Mouse (Mus musculus): ENCODE measurements at regions not wholly inside any gene's neighbourhood (a gene's known extent, or its start where the extent isn't known, plus 50 kb on each side); places are given as distances from the start of the nearest gene placed in this dataset.

DNA sequence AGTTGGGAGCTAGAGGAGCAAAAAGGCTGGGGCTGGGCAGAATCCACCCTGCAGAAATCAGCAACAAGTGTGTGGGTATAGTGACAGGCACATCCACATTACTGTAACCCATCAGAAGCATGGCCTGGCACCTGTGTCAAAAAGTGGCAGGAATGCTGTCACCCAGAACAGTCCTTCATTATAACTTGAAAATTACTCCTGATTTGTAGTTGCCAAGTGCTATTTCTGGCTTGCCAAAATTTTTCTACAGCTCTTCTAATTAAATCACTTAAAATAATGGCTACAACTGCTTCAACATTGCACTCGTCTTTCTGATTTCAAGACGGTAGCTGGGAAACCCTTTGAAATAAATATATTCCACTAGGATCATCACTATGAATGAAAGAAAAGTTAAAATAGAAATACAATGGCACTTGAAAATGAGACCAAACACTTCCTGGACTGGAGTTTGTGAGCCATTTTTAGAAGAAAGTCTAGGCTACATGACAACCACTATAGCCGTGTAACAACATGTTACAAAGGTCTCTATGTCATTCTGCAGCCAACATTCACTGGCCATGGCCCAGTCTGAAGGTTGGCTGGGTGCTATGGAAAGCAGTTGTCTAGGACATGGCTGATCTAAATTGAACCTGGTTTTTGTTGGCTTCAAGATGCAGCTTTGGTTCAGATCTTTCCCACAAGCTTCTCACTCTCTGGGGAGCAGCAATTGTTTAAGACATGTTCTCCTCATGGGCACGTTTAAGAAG is 190.6 kb upstream of the Tapt1 start:
- DNase-seq (ENCODE audit: low read depth, low spot score) = no peak

DNA sequence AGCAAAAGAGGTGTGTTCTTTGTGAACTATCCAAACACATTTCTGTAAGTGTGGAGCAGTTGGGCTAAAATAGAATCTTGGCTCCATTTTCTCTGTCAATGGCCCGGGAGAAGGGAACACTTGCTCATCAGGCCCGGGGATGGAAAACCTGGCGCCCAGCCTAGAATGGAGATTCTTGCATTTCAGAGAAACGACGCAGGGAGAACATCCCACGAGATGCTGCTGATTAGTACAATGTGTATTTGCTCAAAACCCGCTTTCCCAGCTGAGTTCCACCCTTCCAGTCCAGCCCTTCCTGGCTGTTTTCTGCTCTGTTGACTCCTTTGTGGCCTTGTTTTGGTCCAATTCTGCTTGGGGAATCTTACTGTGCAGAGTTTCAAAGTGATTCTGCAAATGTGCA is 188.0 kb upstream of the Tapt1 start:
- DNase-seq (ENCODE audit: low read depth, low spot score) = peak; percentile 14

DNA sequence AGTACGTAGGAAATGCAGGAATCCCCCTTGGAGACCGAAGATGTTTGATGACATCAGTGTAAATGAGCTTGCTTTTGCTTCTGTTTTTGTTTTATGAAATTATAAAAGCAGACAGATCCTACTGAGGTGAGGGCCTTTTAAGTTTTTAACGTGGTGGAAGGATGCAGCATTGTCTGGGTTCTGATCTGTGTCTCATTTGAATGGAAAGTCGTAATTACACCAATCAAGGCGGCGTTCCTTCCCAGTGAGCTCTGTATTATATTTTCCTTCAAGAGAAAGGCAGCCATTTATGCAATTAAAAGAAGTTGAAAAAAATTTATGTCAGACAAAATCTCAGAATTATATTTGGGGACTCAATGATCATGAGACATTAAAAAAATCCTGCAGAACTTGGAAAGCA is 176.9 kb upstream of the Tapt1 start:
- no peak for DNase-seq (ENCODE audit: low read depth, low spot score)

DNA sequence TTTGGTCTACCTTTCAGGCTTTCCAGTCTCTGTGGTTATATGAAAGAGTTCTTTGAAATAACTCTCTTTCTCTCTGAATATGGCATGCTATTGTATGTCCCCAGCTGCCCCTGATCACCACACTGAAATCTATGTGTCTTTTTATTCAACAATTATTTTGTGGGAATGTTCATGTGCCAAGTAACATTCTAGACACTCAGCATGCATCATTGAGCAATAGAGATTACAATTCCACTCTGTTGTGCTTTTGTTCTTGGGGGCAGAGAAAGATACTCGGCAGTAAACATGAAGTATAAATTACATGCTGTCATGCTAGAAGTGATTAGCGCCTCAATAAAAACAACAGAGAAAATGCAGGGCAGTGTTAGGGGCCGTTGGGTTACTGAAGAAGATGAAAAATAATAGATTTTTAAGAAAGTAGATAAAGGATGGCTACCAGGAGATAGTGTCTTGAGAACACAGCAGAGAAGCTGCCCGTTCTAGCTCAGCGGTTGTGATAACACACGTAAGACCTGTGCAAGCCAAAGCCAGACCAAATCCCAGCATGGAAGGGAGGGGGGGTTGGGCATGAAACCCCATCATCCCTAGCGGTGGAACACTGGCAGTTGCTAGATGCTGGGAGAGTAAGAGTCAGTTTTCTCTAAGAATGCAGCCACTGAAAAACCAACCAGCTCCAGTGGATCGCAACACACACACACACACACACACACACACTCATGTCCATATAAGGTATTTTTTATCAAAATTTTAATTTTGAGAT is 174.3 kb upstream of the Tapt1 start:
- DNase-seq (ENCODE audit: low read depth, low spot score) = no peak

DNA sequence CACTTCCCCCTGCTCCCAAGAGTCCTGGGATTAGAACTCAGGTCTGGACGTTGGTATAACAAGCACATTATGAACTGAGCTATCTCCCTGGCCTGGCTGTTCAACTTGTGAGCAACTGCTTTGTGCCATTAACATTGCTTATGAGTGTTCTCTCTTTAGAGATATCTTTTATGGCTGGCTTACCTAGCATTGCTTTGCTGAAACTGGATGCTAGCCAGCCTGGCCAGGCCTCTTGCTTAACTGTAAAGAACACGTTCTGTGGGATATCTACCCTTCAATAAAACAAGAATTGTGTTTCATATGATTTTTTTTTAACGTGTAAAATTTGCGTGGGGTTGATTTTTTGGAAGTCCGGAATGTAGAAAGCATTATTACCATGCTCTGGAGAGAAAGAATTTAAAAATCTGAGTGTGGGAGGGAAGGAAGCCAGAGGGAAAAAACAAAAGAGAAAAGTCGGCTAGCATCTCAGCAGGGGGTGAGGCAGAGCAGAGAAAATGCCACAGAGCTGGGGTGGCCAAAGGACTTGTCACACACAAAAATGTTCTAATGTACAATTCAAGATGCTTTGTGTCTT is 160.9 kb upstream of the Tapt1 start:
- DNase-seq (ENCODE audit: low read depth, low spot score) = no peak

DNA sequence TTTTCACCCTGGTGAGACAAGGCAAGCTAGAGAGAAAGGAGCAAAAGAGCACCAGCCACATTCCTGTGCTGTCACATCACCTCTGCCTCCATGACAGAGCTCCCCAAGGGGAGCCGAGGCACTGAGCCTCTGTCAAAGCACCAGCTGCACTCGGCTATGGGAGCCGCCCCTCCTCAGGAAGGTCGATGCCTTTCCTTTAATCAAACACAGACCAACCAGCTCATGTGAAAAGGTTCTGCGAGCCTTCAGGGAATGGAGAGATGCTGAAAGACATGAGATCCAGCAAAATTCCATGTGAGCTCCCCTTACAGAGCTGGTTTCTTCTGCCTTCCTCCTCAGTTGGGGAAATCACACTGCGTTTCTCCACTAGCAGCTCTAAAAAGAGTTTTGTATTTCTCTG is 159.8 kb upstream of the Tapt1 start:
- no peak for DNase-seq (ENCODE audit: low read depth, low spot score)

DNA sequence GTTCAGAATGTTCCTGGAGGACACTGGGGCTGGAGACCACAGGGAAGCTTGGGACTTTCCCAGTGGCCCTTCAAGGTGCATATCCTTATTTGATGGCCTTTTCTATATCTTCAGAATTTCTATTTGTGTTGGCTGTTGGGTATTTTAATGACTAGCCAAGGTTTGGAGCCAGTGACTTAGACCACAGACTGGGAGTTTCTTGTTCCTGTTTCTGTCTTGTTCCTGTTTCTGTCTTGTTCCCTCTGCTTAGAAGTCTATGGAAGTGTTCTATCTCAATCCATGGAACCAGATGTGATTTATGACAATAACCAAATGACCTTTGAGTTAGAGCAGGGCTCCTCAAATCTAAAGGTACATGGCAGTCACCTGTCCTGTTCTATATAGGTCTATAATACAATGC is 156.6 kb upstream of the Tapt1 start:
- no peak for DNase-seq (ENCODE audit: low read depth, low spot score)

DNA sequence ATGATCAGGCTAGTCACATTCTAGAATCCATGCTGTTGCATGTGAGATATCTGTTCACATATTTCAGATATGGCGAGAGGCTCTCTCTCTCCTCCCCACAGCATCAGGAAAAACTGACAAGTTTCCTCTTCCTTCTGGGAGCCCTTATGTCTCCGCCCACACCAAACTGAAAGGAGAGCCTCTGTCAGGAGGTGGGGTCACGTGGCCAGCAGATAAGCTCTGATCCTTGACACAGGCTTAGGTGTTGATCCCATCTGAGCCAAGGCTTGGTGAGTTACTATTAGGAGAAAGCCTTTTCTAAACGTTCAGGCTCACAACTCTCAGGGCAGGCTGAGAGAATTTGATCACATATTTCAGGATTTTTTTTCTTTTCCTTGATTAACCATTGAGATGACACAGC is 143.6 kb upstream of the Tapt1 start:
- no peak for DNase-seq (ENCODE audit: low read depth, low spot score)

DNA sequence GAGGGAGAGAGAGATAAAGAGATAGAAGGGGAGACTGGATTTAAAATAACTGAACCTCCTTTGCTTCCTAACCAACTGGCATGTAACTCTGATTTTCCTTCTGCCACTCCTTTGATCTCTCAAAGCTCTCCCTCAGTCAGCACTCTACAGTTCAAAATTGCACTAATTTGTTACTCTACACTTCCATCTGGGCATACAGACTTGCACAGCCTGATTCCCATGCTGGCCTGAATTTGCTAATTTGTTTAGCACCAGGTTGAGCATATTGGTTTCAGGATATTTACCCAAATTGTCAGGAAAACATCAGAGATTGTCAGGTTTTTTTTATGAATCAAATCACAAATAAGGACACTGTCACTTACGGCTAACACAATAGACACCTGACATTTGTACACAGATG is 125.9 kb upstream of the Tapt1 start:
- DNase-seq (ENCODE audit: low read depth, low spot score) = no peak

DNA sequence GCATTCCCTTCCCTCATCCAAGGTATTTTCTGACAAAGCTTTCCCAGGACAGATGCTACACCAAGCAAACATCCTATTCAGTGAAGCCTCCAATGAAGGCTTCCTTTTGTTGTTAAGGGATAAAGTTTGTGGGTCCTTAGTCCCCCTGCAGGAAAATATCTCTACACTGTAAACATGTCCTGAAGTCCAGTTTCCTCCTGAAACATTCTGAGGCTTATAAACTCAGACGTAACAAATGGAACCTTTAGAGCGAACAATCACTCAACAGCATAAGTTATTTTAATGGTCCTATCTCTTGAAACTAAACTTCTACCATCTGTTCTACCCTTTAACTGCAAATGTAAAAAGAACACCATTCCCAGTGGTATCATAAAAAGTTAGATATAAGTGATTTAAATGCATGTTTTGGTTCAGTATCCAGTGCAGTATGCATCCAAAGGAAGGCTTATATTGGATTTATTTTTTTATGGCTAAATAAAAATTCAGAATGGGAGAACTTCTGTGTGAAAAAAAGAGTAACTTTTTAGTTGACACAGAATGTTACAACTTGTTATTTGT is 115.1 kb upstream of the Tapt1 start:
- DNase-seq (ENCODE audit: low read depth, low spot score) = no peak

DNA sequence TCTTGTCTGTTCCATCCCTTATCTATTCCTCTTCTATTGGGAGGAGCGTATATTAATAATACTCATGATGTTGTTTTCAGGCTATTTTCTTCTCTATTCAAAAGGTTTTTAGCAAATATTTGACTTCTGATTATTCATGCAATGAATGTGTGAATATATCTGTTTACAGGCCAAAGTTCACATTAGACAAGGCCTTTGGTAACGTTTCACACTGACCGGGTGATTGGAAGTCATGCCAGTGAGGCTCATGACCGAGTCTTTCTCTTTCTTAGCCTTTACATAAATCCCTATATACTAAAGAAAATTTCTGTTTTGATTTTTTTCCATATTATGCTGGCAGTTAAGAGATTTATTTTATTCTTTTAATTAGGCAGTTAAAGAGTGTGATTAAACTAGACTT is 112.2 kb upstream of the Tapt1 start:
- no peak for DNase-seq (ENCODE audit: low read depth, low spot score)

DNA sequence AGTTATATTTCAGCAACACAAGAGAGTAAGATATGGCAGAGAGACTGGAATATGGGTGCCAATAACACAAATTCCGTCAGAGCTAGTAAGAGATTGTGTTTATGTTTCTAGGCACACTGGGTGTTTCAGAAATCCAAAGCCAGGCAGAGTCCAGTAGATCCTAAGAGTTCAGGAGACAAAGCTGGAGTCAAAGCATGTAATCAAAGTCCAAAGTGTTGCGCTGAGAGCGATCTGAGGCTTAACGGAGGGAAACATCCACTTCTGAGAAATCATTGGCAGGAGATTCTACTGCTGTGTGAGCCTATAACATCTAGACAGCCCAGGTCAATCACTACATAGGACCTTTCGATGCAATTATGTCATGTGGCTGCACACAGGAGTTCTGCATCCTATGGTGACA is 109.3 kb upstream of the Tapt1 start:
- no peak for DNase-seq (ENCODE audit: low read depth, low spot score)

DNA sequence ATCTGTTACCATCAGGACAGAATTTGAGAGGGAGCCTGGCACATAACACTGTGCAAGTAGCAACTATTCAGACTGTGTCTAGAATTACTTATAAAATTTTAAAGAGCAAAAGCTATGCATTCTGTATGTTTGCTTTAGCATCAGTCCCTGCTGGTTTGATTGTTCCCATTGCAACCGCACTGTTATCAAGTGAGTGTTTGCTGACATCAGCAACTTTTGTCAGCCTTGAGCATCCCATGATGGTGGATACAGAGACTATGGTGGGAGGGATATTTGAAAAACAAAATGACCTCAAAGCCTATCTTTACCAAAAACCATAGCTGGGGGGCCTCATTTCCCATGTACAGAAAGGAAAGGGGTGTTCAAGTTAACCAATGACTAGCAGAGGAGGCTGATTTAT is 93.2 kb upstream of the Tapt1 start:
- DNase-seq (ENCODE audit: low read depth, low spot score) = no peak

DNA sequence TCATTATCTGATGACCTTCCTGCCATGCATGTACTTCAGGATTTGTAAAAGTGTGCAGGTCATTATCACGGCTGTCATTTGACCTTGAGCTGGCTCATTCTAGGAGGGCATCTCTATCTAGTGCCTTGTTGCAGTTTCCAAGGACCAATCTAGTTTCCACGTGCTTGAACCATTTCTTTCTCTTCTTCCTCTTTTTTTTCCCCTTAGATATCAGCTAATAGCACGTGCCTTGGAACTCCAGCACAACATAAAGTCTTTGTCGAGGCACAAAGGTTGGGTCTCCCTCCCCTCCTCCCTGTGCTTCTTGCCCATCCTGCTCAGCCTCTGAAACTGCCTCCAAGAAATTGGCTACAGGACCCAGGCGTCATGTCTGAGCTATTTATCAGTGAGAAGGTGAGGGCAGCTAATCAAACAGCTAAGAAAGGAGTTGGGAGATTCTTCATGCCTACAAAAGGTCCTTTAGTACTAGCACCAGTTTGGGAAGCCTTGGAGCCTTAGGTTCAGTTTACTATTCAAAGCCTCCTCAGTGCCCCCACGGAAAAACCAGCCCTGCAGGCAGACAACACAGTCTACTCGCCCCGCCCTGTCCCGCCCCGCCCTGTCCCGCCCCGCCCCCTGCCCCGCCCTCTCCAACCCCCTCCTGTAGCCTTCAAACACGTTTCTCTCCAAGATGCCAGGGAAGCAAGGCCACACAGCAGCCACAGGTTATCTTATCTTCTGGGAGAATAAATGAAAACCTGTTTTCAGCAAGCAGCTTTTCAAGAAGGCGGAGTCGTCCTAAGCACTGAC is 80.5 kb upstream of the Tapt1 start:
- no peak for DNase-seq (ENCODE audit: low read depth, low spot score)

DNA sequence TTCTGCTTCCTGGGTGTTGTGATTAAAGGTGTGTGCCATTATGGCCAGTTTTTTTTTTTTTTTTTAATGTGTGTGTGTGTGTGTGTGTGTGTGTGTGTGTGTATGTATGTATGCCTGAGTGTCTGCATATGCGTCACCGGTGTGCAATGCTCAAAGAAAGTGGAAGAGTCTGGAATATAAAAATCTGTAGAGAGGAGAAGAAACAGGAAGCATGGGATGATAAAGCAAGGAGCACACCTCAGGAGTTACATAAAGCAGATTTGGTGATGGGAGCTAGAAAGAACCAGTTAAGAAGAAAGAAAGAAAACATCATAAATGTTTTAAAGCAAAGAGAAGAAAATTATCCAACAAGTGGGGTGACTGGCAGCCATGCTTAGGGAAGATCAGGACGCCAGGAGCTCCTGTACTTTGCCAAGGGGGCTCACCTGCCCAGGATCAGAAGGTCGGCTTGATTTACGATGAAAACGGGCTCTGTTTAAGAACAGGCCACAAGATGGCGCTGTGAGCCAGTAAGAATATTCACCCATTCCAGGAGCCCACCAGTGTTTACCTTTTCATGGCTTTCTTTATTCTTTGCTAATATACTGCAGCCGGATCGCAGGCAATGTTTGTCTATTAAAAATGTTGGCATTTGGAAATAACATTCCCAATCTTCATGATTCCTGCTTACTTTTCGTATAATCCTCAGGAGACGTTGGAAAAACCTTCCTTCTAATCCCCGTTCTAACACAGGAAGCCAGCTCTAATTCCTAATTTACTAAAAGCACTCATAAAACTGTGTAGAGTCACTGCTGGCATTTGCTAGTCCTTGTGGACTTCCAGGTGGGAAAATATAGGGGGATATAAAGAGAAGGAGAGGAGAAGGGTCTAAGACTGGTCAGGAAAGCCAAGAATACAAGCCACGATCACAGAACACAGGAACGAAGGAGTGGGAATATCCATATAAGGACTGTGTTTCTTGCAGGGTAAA is 77.7 kb upstream of the Tapt1 start:
- DNase-seq (ENCODE audit: low read depth, low spot score) = peak; percentile 58

DNA sequence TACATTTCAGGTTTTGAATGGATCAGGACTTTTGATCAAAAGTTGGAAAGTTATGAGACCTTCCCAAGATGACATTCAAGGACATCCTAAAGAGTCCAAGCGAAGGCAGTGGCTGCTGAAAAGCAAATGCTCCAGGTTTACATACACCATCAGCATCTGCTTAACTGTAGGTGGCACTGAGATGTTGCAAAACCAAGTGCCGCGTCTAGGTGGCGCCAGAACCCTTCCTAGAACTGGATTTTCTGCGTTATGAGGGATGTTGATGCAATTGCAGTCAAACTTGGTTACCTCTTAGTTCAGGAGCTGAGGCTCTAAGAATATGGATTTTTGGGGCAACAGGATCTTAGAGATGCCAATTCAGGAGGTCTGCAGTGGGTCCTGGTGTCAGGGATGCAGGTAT is 58.0 kb upstream of the Tapt1 start:
- peak; percentile 70 for DNase-seq (ENCODE audit: low read depth, low spot score)

Measured in retina, postnatal 7 days (tissue).